Mouse (Mus musculus): ENCODE data around the gene Rimbp2. TPM values are rescaled to one million over a fixed set of nuclear protein-coding genes. Genes with fewer than 3 reads are reported as not detected.
"Not testable (repeated sequence)": the region's sequence is repeated elsewhere in the genome, so short reads cannot be mapped to it uniquely, and the experiment has no call there.

Rimbp2 gene
- polyA plus RNA-seq, 1 experiment from 2014 or later, result 4.1 TPM

GRCm38 (mm10) chr5:128735921-128736320 lies 217.4 kb downstream of the Rimbp2 start:
- no peak overlapping the region for H3K4me2 ChIP-seq (ENCODE audit: low read length)
- H3K27me3 ChIP-seq (replicated peaks; ENCODE audit: control insufficient read depth, insufficient read depth, low read length), result no peaks in the 10 kb centered on the region
- no peak overlapping the region for H3K9ac ChIP-seq (replicated peaks; ENCODE audit: low read depth, low read length)
- no peak overlapping the region for H3K4me3 ChIP-seq (replicated peaks; ENCODE audit: low read length)
- H3K36me3 ChIP-seq (ENCODE audit: control insufficient read depth, insufficient read depth), result no peaks in the 10 kb centered on the region
- H3K27ac ChIP-seq (ENCODE audit: low read length), result no peak overlapping the region
- peaks cover 7% of the 10 kb centered on the region; the same call in 1 of the 2 replicates for H3K4me1 ChIP-seq (replicated peaks; ENCODE audit: control insufficient read depth, insufficient read depth, low read length)
- no peaks in the 10 kb centered on the region for H3K9me3 ChIP-seq (ENCODE audit: control insufficient read depth, low read length)
- ATAC-seq, result no peak
- 80% methylated on average over 22 of the region's 22 CpGs for WGBS

- Histone ChIP-seq H3K36me3 (ENCODE audit: control insufficient read depth, insufficient read depth) (no peaks in the 10 kb centered on the region), H3K27ac (ENCODE audit: low read length) (no peak overlapping the region), H3K4me1 (replicated peaks; ENCODE audit: control insufficient read depth, insufficient read depth, low read length) (peaks cover 1% of the 10 kb centered on the region; the same call in 1 of the 2 replicates), H3K9me3 (ENCODE audit: control insufficient read depth, low read length) (no peaks in the 10 kb centered on the region), H3K4me2 (ENCODE audit: low read length) (no peak overlapping the region), H3K4me3 (replicated peaks; ENCODE audit: low read length) (no peak overlapping the region), H3K27me3 (replicated peaks; ENCODE audit: control insufficient read depth, insufficient read depth, low read length) (no peaks in the 10 kb centered on the region), H3K9ac (replicated peaks; ENCODE audit: low read depth, low read length) (no peak overlapping the region)
- peak; percentile 50; the same call in 1 of the 2 replicates for ATAC-seq
- WGBS, result 6% methylated on average over 6 of the region's 6 CpGs
Observed at GRCm38 (mm10) chr5:128733955-128734354, 219.3 kb downstream of the Rimbp2 start.

- ATAC-seq, result no peak
- Histone ChIP-seq H3K36me3 (ENCODE audit: control insufficient read depth, insufficient read depth) (no peaks in the 10 kb centered on the region), H3K4me1 (replicated peaks; ENCODE audit: control insufficient read depth, insufficient read depth, low read length) (no peaks in the 10 kb centered on the region), H3K27me3 (replicated peaks; ENCODE audit: control insufficient read depth, insufficient read depth, low read length) (no peaks in the 10 kb centered on the region), H3K4me3 (replicated peaks; ENCODE audit: low read length) (no peak overlapping the region), H3K9me3 (ENCODE audit: control insufficient read depth, low read length) (no peaks in the 10 kb centered on the region), H3K4me2 (ENCODE audit: low read length) (no peak overlapping the region), H3K27ac (ENCODE audit: low read length) (no peak overlapping the region), H3K9ac (replicated peaks; ENCODE audit: low read depth, low read length) (no peak overlapping the region)
- 71% methylated on average over 11 of the region's 11 CpGs for WGBS
Observed at GRCm38 (mm10) chr5:128732416-128733014, 220.8 kb downstream of the Rimbp2 start.

DNA sequence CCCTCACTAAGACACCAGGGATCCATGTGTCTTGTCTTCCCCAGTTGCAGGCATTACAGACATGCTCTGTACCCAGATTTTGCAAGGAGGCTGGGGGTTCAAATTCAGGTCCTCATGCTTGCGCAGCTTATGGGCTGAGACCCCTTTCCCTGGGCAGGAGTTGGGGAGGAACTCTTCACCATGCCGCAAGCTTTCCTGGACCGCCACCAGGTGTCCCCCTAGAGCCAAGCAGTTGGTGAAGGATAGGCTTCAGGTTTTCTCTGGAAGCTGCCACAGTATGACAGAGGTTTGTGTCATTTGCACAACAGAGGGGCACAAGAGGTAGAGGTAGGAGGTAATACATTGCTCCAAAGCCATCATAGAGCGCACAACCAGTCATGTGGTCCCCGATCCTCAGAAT lies 222.7 kb downstream of the Rimbp2 start:
- no peak overlapping the region for H3K27ac ChIP-seq (ENCODE audit: low read length)
- no peaks in the 10 kb centered on the region for H3K27me3 ChIP-seq (replicated peaks; ENCODE audit: control insufficient read depth, insufficient read depth, low read length)
- H3K9ac ChIP-seq (replicated peaks; ENCODE audit: low read depth, low read length), result no peak overlapping the region
- no peaks in the 10 kb centered on the region for H3K36me3 ChIP-seq (ENCODE audit: control insufficient read depth, insufficient read depth)
- ATAC-seq, result no peak
- H3K4me3 ChIP-seq (replicated peaks; ENCODE audit: low read length), result no peak overlapping the region
- no peak overlapping the region for H3K4me2 ChIP-seq (ENCODE audit: low read length)
- H3K9me3 ChIP-seq (ENCODE audit: control insufficient read depth, low read length), result no peaks in the 10 kb centered on the region
- no peaks in the 10 kb centered on the region for H3K4me1 ChIP-seq (replicated peaks; ENCODE audit: control insufficient read depth, insufficient read depth, low read length)
- WGBS, result 37% methylated on average over 5 of the region's 5 CpGs

GRCm38 (mm10) chr5:128729341-128729740 lies 223.9 kb downstream of the Rimbp2 start:
- Histone ChIP-seq H3K4me1 (replicated peaks; ENCODE audit: control insufficient read depth, insufficient read depth, low read length) (no peaks in the 10 kb centered on the region), H3K4me2 (ENCODE audit: low read length) (no peak overlapping the region), H3K9ac (replicated peaks; ENCODE audit: low read depth, low read length) (no peak overlapping the region), H3K36me3 (ENCODE audit: control insufficient read depth, insufficient read depth) (no peaks in the 10 kb centered on the region), H3K27ac (ENCODE audit: low read length) (no peak overlapping the region), H3K4me3 (replicated peaks; ENCODE audit: low read length) (no peak overlapping the region), H3K9me3 (ENCODE audit: control insufficient read depth, low read length) (no peaks in the 10 kb centered on the region), H3K27me3 (replicated peaks; ENCODE audit: control insufficient read depth, insufficient read depth, low read length) (no peaks in the 10 kb centered on the region)
- 76% methylated on average over 5 of the region's 5 CpGs for WGBS
- no peak for ATAC-seq

DNA sequence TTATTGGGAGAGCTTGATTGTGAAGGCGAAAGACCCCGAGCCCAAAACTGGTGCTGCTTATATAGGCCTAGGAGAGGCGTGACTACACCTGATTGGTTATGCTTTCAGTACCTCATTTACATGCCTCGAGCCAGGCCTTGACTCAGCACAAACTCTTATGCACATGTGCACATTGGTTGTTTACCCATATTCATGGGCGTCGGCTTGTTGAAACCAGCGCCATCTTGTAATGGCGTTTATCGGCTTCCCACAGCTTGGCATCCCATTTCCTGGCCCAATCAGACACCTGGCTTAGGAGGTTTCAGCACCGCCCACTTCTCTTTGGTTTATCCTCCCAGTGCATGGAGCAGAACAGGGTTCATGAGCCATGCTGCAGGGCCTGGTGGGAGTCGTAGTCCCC lies 232.8 kb downstream of the Rimbp2 start:
- WGBS, result 91% methylated on average over 11 of the region's 11 CpGs
- H3K27me3 ChIP-seq (replicated peaks; ENCODE audit: control insufficient read depth, insufficient read depth, low read length); H3K4me1 ChIP-seq (replicated peaks; ENCODE audit: control insufficient read depth, insufficient read depth, low read length); H3K9me3 ChIP-seq (ENCODE audit: control insufficient read depth, low read length); H3K4me3 ChIP-seq (replicated peaks; ENCODE audit: low read length); H3K4me2 ChIP-seq (ENCODE audit: low read length); H3K27ac ChIP-seq (ENCODE audit: low read length); H3K36me3 ChIP-seq (ENCODE audit: control insufficient read depth, insufficient read depth); ATAC-seq; H3K9ac ChIP-seq (replicated peaks; ENCODE audit: low read depth, low read length): not testable (repeated sequence)

GRCm38 (mm10) chr5:128715171-128715570 lies 238.1 kb downstream of the Rimbp2 start:
- no peak overlapping the region for H3K9ac ChIP-seq (replicated peaks; ENCODE audit: low read depth, low read length)
- H3K27ac ChIP-seq (ENCODE audit: low read length), result no peak overlapping the region
- 79% methylated on average over 16 of the region's 16 CpGs for WGBS
- no peaks in the 10 kb centered on the region for H3K4me1 ChIP-seq (replicated peaks; ENCODE audit: control insufficient read depth, insufficient read depth, low read length)
- no peaks in the 10 kb centered on the region for H3K36me3 ChIP-seq (ENCODE audit: control insufficient read depth, insufficient read depth)
- no peak overlapping the region for H3K4me3 ChIP-seq (replicated peaks; ENCODE audit: low read length)
- no peaks in the 10 kb centered on the region for H3K9me3 ChIP-seq (ENCODE audit: control insufficient read depth, low read length)
- no peak for ATAC-seq
- no peaks in the 10 kb centered on the region for H3K27me3 ChIP-seq (replicated peaks; ENCODE audit: control insufficient read depth, insufficient read depth, low read length)
- no peak overlapping the region for H3K4me2 ChIP-seq (ENCODE audit: low read length)

GRCm38 (mm10) chr5:128711847-128712246 lies 241.4 kb downstream of the Rimbp2 start:
- no peak for ATAC-seq
- 89% methylated on average over 6 of the region's 6 CpGs for WGBS
- Histone ChIP-seq H3K36me3 (ENCODE audit: control insufficient read depth, insufficient read depth) (no peaks in the 10 kb centered on the region), H3K27ac (ENCODE audit: low read length) (no peak overlapping the region), H3K27me3 (replicated peaks; ENCODE audit: control insufficient read depth, insufficient read depth, low read length) (no peaks in the 10 kb centered on the region), H3K9me3 (ENCODE audit: control insufficient read depth, low read length) (no peaks in the 10 kb centered on the region), H3K9ac (replicated peaks; ENCODE audit: low read depth, low read length) (no peak overlapping the region), H3K4me2 (ENCODE audit: low read length) (no peak overlapping the region), H3K4me1 (replicated peaks; ENCODE audit: control insufficient read depth, insufficient read depth, low read length) (no peaks in the 10 kb centered on the region), H3K4me3 (replicated peaks; ENCODE audit: low read length) (no peak overlapping the region)

DNA sequence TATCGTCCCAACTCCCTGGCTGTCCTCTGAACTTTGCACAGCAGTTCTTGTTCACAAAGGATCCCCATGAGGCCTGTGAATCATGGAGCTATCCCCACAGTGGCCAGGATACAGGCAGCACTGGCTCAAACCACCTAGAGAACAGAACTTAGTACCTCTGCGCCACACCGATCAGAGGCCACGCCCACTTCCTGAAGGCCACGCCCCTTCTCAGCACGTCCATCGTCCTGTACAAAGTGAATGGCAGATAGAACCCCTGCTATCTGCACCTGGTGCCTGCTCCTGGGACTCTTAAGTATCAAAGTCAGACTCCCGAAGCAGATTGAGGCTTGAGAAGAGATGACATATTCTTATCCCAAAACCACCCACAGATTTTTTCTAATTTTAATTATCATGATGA lies 242.7 kb downstream of the Rimbp2 start:
- Histone ChIP-seq H3K4me1 (replicated peaks; ENCODE audit: control insufficient read depth, insufficient read depth, low read length) (no peaks in the 10 kb centered on the region), H3K27ac (ENCODE audit: low read length) (no peak overlapping the region), H3K4me3 (replicated peaks; ENCODE audit: low read length) (no peak overlapping the region), H3K4me2 (ENCODE audit: low read length) (no peak overlapping the region), H3K9me3 (ENCODE audit: control insufficient read depth, low read length) (no peaks in the 10 kb centered on the region), H3K36me3 (ENCODE audit: control insufficient read depth, insufficient read depth) (no peaks in the 10 kb centered on the region), H3K9ac (replicated peaks; ENCODE audit: low read depth, low read length) (no peak overlapping the region), H3K27me3 (replicated peaks; ENCODE audit: control insufficient read depth, insufficient read depth, low read length) (no peaks in the 10 kb centered on the region)
- ATAC-seq, result no peak
- 30% methylated on average over 8 of the region's 8 CpGs for WGBS

DNA sequence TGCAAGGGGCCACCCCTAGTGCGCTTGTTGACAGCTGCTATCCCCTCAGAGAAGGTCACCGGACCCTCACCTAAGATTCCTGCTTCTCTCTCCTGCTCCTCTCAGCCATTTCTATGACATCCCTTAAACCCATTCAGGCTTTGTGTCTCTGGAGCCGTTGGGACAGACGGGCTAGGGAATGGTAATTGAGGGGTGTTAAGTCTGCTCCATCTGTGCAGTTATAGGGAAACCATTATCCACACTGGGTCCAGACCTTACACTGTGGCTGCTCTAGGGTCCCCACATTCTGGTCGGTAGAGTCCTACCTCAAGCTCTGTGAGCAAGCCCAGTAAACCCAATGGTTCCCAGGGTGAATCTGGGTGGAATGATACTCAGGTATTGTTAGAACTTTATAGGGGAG lies 244.4 kb downstream of the Rimbp2 start:
- H3K4me1 ChIP-seq (replicated peaks; ENCODE audit: control insufficient read depth, insufficient read depth, low read length), result no peaks in the 10 kb centered on the region
- H3K36me3 ChIP-seq (ENCODE audit: control insufficient read depth, insufficient read depth), result no peaks in the 10 kb centered on the region
- no peak overlapping the region for H3K27ac ChIP-seq (ENCODE audit: low read length)
- H3K4me3 ChIP-seq (replicated peaks; ENCODE audit: low read length), result no peak overlapping the region
- 64% methylated on average over 5 of the region's 5 CpGs for WGBS
- no peak overlapping the region for H3K4me2 ChIP-seq (ENCODE audit: low read length)
- H3K9ac ChIP-seq (replicated peaks; ENCODE audit: low read depth, low read length), result no peak overlapping the region
- H3K9me3 ChIP-seq (ENCODE audit: control insufficient read depth, low read length), result no peaks in the 10 kb centered on the region
- ATAC-seq, result peak; percentile 59; the same call in 1 of the 2 replicates
- no peaks in the 10 kb centered on the region for H3K27me3 ChIP-seq (replicated peaks; ENCODE audit: control insufficient read depth, insufficient read depth, low read length)
